Mouse (Mus musculus): ENCODE results near the gene Wwox. TPM values are rescaled to one million over a fixed set of nuclear protein-coding genes. Genes with fewer than 3 reads are reported as not detected.

Gene Wwox
- polyA plus RNA-seq, 1 experiment from 2014 or later: 10.9 TPM

GRCm38 (mm10) chr8:115006561-115006960 lies 567.1 kb downstream of the Wwox start:
- WGBS: 76% methylated on average over 8 of the region's 8 CpGs
- ATAC-seq: no peak
- no peak overlapping the region for H3K4me3 ChIP-seq (ENCODE audit: low read length)

GRCm38 (mm10) chr8:115007280-115007679 lies 567.8 kb downstream of the Wwox start:
- ATAC-seq: no peak
- Histone ChIP-seq H3K36me3 (ENCODE audit: control insufficient read depth, insufficient read depth, low read length) (no peaks in the 10 kb centered on the region), H3K4me1 (ENCODE audit: control insufficient read depth, insufficient read depth, low read length) (peaks cover 15% of the 10 kb centered on the region), H3K9me3 (ENCODE audit: control insufficient read depth, low read length) (no peaks in the 10 kb centered on the region), H3K27ac (ENCODE audit: low read length) (no peak overlapping the region), H3K9ac (ENCODE audit: low read depth, low read length) (no peak overlapping the region), H3K4me2 (ENCODE audit: low read depth, low read length) (no peak overlapping the region), H3K4me3 (ENCODE audit: low read length) (no peak overlapping the region), H3K27me3 (replicated peaks; ENCODE audit: control insufficient read depth, insufficient read depth, low read length) (no peaks in the 10 kb centered on the region)
- WGBS: 63% methylated on average over 7 of the region's 7 CpGs

More at GRCm38 (mm10) chr8:115006561-115006960, 567.1 kb downstream of the Wwox start:
- no peaks in the 10 kb centered on the region for H3K36me3 ChIP-seq (ENCODE audit: control insufficient read depth, insufficient read depth, low read length)
- no peaks in the 10 kb centered on the region for H3K27me3 ChIP-seq (replicated peaks; ENCODE audit: control insufficient read depth, insufficient read depth, low read length)
- peaks cover 15% of the 10 kb centered on the region for H3K4me1 ChIP-seq (ENCODE audit: control insufficient read depth, insufficient read depth, low read length)
- no peaks in the 10 kb centered on the region for H3K9me3 ChIP-seq (ENCODE audit: control insufficient read depth, low read length)
- H3K27ac ChIP-seq (ENCODE audit: low read length): no peak overlapping the region
- no peak overlapping the region for H3K4me2 ChIP-seq (ENCODE audit: low read depth, low read length)
- no peak overlapping the region for H3K9ac ChIP-seq (ENCODE audit: low read depth, low read length)

- Histone ChIP-seq H3K9me3 (ENCODE audit: control insufficient read depth, low read length) (no peaks in the 10 kb centered on the region), H3K27ac (ENCODE audit: low read length) (peak overlapping the region; percentile 73), H3K36me3 (ENCODE audit: control insufficient read depth, insufficient read depth, low read length) (no peaks in the 10 kb centered on the region), H3K4me1 (ENCODE audit: control insufficient read depth, insufficient read depth, low read length) (peaks cover 15% of the 10 kb centered on the region), H3K4me2 (ENCODE audit: low read depth, low read length) (no peak overlapping the region), H3K27me3 (replicated peaks; ENCODE audit: control insufficient read depth, insufficient read depth, low read length) (no peaks in the 10 kb centered on the region), H3K9ac (ENCODE audit: low read depth, low read length) (no peak overlapping the region), H3K4me3 (ENCODE audit: low read length) (no peak overlapping the region)
- 83% methylated on average over 9 of the region's 9 CpGs for whole genome bisulfite sequencing
- ATAC-seq: no peak
These were observed 569.5 kb downstream of the Wwox start for GRCm38 (mm10) chr8:115008624-115009620.

DNA sequence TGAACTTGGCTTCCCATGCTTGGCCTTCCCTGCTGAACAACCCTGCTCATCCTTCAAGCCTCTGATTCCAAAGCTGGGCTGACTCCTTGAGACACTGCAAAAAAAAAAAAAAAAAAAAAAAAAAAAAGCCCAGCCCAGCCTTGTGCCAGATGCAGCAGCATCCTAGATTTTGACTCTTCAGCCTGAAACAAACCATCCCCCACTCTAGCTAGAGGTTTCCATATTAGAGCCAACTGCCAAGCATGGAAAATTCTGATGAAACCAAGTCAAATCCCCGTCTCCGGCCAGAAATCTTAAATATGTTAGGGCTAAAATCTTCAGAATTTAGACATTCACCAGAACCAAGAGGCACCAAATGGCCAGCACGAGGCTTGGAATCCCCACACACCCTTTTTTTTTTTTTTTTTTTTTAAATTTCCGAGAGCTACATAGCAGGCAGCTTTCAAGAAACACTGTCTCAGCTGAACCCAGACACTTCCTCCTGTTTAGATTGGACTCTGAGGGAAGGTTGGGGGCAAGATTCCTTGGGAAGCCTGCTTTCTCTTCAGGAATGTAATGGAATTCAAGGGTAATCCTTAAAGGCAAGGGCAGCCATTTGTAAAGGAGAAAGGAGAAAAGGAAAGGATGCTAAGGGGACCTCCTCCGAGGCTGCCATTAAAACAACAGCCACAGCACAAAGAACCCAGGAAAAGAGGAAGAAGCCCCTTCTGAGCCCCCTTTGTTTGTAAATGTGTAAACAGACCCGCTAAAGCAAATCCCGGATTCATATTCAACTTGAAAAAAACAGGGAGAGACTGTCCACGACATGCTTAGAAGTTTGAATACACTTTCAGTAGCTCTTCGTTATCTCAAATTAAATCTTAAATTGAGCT lies 570.7 kb downstream of the Wwox start:
- Histone ChIP-seq H3K36me3 (ENCODE audit: control insufficient read depth, insufficient read depth, low read length) (no peaks in the 10 kb centered on the region), H3K27me3 (replicated peaks; ENCODE audit: control insufficient read depth, insufficient read depth, low read length) (no peaks in the 10 kb centered on the region), H3K4me2 (ENCODE audit: low read depth, low read length) (0 out of 2 replicates have a peak overlapping the region, but pooled peaks have one; percentile 5), H3K4me3 (ENCODE audit: low read length) (no peak overlapping the region), H3K4me1 (ENCODE audit: control insufficient read depth, insufficient read depth, low read length) (peaks cover 15% of the 10 kb centered on the region), H3K9me3 (ENCODE audit: control insufficient read depth, low read length) (no peaks in the 10 kb centered on the region), H3K27ac (ENCODE audit: low read length) (peak overlapping the region; percentile 73), H3K9ac (ENCODE audit: low read depth, low read length) (no peak overlapping the region)
- peak; percentile 55 for ATAC-seq
- WGBS: 25% methylated on average over 9 of the region's 9 CpGs

- H3K4me2 ChIP-seq (ENCODE audit: low read depth, low read length): 0 out of 2 replicates have a peak overlapping the region, but pooled peaks have one; percentile 5
- no peaks in the 10 kb centered on the region for H3K9me3 ChIP-seq (ENCODE audit: control insufficient read depth, low read length)
- H3K27me3 ChIP-seq (replicated peaks; ENCODE audit: control insufficient read depth, insufficient read depth, low read length): no peaks in the 10 kb centered on the region
- no peak overlapping the region for H3K4me3 ChIP-seq (ENCODE audit: low read length)
- H3K4me1 ChIP-seq (ENCODE audit: control insufficient read depth, insufficient read depth, low read length): peaks cover 15% of the 10 kb centered on the region
- H3K9ac ChIP-seq (ENCODE audit: low read depth, low read length): no peak overlapping the region
- H3K36me3 ChIP-seq (ENCODE audit: control insufficient read depth, insufficient read depth, low read length): no peaks in the 10 kb centered on the region
- peak overlapping the region; percentile 73; the same call in 1 of the 2 replicates for H3K27ac ChIP-seq (ENCODE audit: low read length)
- WGBS: 50% methylated on average over 9 of the region's 9 CpGs
- no peak for ATAC-seq
These were observed 571.3 kb downstream of the Wwox start for GRCm38 (mm10) chr8:115010769-115011073.

DNA sequence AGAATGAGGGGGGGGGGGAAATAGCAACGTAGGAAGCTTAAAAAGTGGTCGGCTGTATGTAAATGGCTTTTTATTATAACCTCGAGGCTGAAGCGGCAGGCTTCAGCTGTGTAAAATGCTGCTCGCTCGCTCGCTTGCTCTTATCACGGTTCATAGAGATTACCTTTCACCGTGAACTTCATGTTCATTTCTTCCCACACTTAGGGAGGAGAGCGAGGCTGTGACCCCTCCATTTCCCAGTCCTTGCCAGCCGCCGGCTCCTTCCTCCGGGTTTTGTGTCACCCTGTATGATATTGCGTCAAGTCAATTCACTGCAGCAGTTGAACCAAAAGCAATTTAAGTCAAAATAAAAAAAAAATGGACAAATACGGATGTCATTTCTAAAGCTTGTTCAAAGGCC lies 580.2 kb downstream of the Wwox start:
- no peak overlapping the region for H3K4me3 ChIP-seq (ENCODE audit: low read length)
- no peaks in the 10 kb centered on the region for H3K4me1 ChIP-seq (ENCODE audit: control insufficient read depth, insufficient read depth, low read length)
- no peaks in the 10 kb centered on the region for H3K9me3 ChIP-seq (ENCODE audit: control insufficient read depth, low read length)
- no peak overlapping the region for H3K9ac ChIP-seq (ENCODE audit: low read depth, low read length)
- no peak overlapping the region for H3K27ac ChIP-seq (ENCODE audit: low read length)
- WGBS: 61% methylated on average over 15 of the region's 15 CpGs
- H3K27me3 ChIP-seq (replicated peaks; ENCODE audit: control insufficient read depth, insufficient read depth, low read length): no peaks in the 10 kb centered on the region
- no peak for ATAC-seq
- H3K36me3 ChIP-seq (ENCODE audit: control insufficient read depth, insufficient read depth, low read length): no peaks in the 10 kb centered on the region
- no peak overlapping the region for H3K4me2 ChIP-seq (ENCODE audit: low read depth, low read length)

GRCm38 (mm10) chr8:115021731-115022130 lies 582.3 kb downstream of the Wwox start:
- Histone ChIP-seq H3K9me3 (ENCODE audit: control insufficient read depth, low read length) (no peaks in the 10 kb centered on the region), H3K4me3 (ENCODE audit: low read length) (no peak overlapping the region), H3K9ac (ENCODE audit: low read depth, low read length) (no peak overlapping the region), H3K4me1 (ENCODE audit: control insufficient read depth, insufficient read depth, low read length) (no peaks in the 10 kb centered on the region), H3K27me3 (replicated peaks; ENCODE audit: control insufficient read depth, insufficient read depth, low read length) (no peaks in the 10 kb centered on the region), H3K36me3 (ENCODE audit: control insufficient read depth, insufficient read depth, low read length) (no peaks in the 10 kb centered on the region), H3K4me2 (ENCODE audit: low read depth, low read length) (no peak overlapping the region), H3K27ac (ENCODE audit: low read length) (no peak overlapping the region)
- 81% methylated on average over 8 of the region's 8 CpGs for WGBS
- ATAC-seq: no peak

- no peak overlapping the region for H3K4me2 ChIP-seq (ENCODE audit: low read depth, low read length)
- H3K36me3 ChIP-seq (ENCODE audit: control insufficient read depth, insufficient read depth, low read length): no peaks in the 10 kb centered on the region
- H3K27ac ChIP-seq (ENCODE audit: low read length): no peak overlapping the region
- WGBS: 87% methylated on average over 4 of the region's 4 CpGs
- no peak overlapping the region for H3K4me3 ChIP-seq (ENCODE audit: low read length)
- no peaks in the 10 kb centered on the region for H3K9me3 ChIP-seq (ENCODE audit: control insufficient read depth, low read length)
- no peak for ATAC-seq
- no peaks in the 10 kb centered on the region for H3K4me1 ChIP-seq (ENCODE audit: control insufficient read depth, insufficient read depth, low read length)
- no peak overlapping the region for H3K9ac ChIP-seq (ENCODE audit: low read depth, low read length)
- no peaks in the 10 kb centered on the region for H3K27me3 ChIP-seq (replicated peaks; ENCODE audit: control insufficient read depth, insufficient read depth, low read length)
These were observed 584.6 kb downstream of the Wwox start for GRCm38 (mm10) chr8:115024062-115024461.

DNA sequence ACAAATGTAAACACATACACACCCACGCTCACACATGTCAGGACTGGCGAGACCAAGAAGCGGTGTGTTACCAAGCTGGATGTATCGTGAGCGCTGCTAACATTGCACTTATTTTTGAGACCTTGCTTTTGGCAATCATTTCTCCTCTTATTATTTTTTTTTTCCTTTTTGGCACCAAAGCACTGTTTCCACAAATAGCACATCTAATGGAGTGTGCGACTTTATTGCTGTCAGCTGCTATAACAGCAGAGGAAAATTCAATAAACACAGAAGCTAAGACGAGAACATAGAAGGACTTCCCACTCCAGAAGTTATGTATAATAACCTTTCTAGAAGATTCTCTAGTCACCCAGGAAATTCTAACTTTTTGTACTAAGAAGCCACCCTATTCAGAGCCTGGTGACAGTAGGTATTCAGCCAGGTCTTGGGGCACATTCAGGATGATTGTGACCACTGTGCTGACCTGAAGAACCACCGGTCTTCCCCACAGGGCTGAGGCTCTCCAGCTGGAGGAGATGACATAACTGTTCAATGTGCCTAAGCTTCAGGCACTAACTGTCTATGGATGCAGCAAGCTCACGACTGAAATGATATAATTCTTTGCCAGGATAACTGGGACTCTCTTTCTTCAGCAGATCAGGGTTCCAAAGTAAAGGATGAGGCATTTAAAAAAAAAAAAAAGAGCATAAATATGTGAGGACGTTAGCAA lies 586.1 kb downstream of the Wwox start:
- Histone ChIP-seq H3K36me3 (ENCODE audit: control insufficient read depth, insufficient read depth, low read length) (no peaks in the 10 kb centered on the region), H3K27me3 (replicated peaks; ENCODE audit: control insufficient read depth, insufficient read depth, low read length) (no peaks in the 10 kb centered on the region), H3K27ac (ENCODE audit: low read length) (no peak overlapping the region), H3K4me3 (ENCODE audit: low read length) (no peak overlapping the region), H3K4me2 (ENCODE audit: low read depth, low read length) (no peak overlapping the region), H3K4me1 (ENCODE audit: control insufficient read depth, insufficient read depth, low read length) (no peaks in the 10 kb centered on the region), H3K9me3 (ENCODE audit: control insufficient read depth, low read length) (no peaks in the 10 kb centered on the region), H3K9ac (ENCODE audit: low read depth, low read length) (no peak overlapping the region)
- ATAC-seq: no peak
- 60% methylated on average over 10 of the region's 10 CpGs for WGBS

Data from intestine, embryonic 16.5 days (tissue).